In the genomic region with DNA sequence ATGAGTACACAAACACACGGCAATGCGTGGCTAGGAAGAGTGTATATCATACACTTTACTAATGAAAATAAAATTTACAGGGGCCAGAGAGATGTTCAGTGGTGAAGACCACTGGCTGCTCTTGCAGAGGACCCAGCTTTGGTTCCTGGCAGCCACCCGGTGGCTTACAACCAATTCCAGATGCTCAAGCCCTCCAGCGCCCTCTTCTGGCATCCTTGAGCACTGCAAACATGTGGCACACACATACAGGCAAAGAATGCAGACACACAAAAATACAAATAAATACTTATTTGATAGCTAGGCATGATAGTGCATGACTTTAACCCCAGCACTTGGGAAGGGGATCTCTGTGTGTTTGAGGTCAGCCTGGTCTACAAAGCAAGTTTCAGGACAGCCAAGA, we compare ENCODE assay signal across 11 mouse cellular contexts. TPM values are rescaled to one million over a fixed set of nuclear protein-coding genes. Genes with fewer than 3 reads are reported as not detected.
A peak's percentile ranks its signal among the peaks of the same experiment; 100 is the strongest.
DNase-seq lines count a peak whose midpoint lies in the region; ATAC-seq and TF ChIP-seq lines count a peak whose summit lies in the region.
"Had no signal": no experiment of that assay in that cellular context is flagged by ENCODE, and none has a peak within 500 bp of the region (broad histone marks: within the 10 kb centered on the region; RNA-seq: fewer than 3 reads in every experiment).

No protein-coding gene starts in this region.

- no peaks in the 10 kb centered on the region for H3K36me3 ChIP-seq in forebrain, embryonic 12.5 days (replicated peaks)
- H3K36me3 ChIP-seq in forebrain, embryonic 10.5 days (replicated peaks): no peaks in the 10 kb centered on the region
- H3K36me3 ChIP-seq in limb, embryonic 12.5 days: no peaks in the 10 kb centered on the region

- no peak overlapping the region for H3K9ac ChIP-seq in forebrain, embryonic 12.5 days
- no peak overlapping the region for H3K9ac ChIP-seq in limb, embryonic 12.5 days (replicated peaks)

- ATAC-seq in forebrain, embryonic 12.5 days (ENCODE audit: low FRiP score): no peak
- no peak for ATAC-seq in limb, embryonic 12.5 days (ENCODE audit: insufficient number of reproducible peaks, insufficient read depth, low FRiP score, low TSS enrichment, low read depth)
- ATAC-seq in frontal cortex, adult (ENCODE audit: low TSS enrichment): no peak
- ATAC-seq: activated CD4-positive, CD25-positive, alpha-beta regulatory T cell, adult 4 months had no signal

- TF ChIP-seq CTCF in layer of hippocampus, adult 2 months (conservative IDR thresholded peaks at IDR 0.05): peak; percentile 40

- H3K4me3 ChIP-seq in forebrain, embryonic 12.5 days (replicated peaks): no peak overlapping the region
- no peak overlapping the region for H3K4me3 ChIP-seq in forebrain, embryonic 10.5 days
- no peak overlapping the region for H3K4me3 ChIP-seq in layer of hippocampus, adult 2 months
- no peak overlapping the region for H3K4me3 ChIP-seq in limb, embryonic 12.5 days (replicated peaks)
- H3K4me3 ChIP-seq: myocyte had no signal

- peaks cover 24% of the 10 kb centered on the region for H3K4me1 ChIP-seq in forebrain, embryonic 12.5 days
- peaks cover 36% of the 10 kb centered on the region for H3K4me1 ChIP-seq in forebrain, embryonic 10.5 days
- H3K4me1 ChIP-seq in limb, embryonic 12.5 days (replicated peaks): peaks cover 43% of the 10 kb centered on the region

- no peak for DNase-seq in forebrain, embryonic 10.5 days (ENCODE audit: extremely low spot score, low spot score)
- DNase-seq in layer of hippocampus, adult 2 months (ENCODE audit: low spot score in 2 of 2): no peak
- no peak for DNase-seq in layer of hippocampus, postnatal 36 days
- DNase-seq in ES-CJ7 (ENCODE audit: low read depth, low spot score): peak; percentile 67
- no peak for DNase-seq in left cerebral cortex, postnatal 25 days (ENCODE audit: low spot score in 2 of 2)

- H3K4me2 ChIP-seq in forebrain, embryonic 12.5 days: no peak overlapping the region
- H3K4me2 ChIP-seq in limb, embryonic 12.5 days: no peak overlapping the region

- intact Hi-C loops in left cerebral cortex, postnatal 25 days (cut with DNase I): no loop called here

- peaks cover 48% of the 10 kb centered on the region for H3K27me3 ChIP-seq in forebrain, embryonic 12.5 days
- peaks cover 50% of the 10 kb centered on the region for H3K27me3 ChIP-seq in forebrain, embryonic 10.5 days (ENCODE audit: poor library complexity, severe bottlenecking)
- peaks cover 40% of the 10 kb centered on the region for H3K27me3 ChIP-seq in limb, embryonic 12.5 days

- 79% methylated on average over 4 of the region's 4 CpGs for WGBS in forebrain, embryonic 12.5 days
- WGBS in forebrain, embryonic 10.5 days: 77% methylated on average over 4 of the region's 4 CpGs
- 66% methylated on average over 4 of the region's 4 CpGs for WGBS in limb, embryonic 12.5 days

- peak overlapping the region; percentile 32; the same call in 1 of the 2 replicates for H3K27ac ChIP-seq in forebrain, embryonic 12.5 days
- H3K27ac ChIP-seq in forebrain, embryonic 10.5 days: no peak overlapping the region
- no peak overlapping the region for H3K27ac ChIP-seq in layer of hippocampus, adult 2 months
- H3K27ac ChIP-seq in limb, embryonic 12.5 days: peak overlapping the region; percentile 81

- no peaks in the 10 kb centered on the region for H3K9me3 ChIP-seq in forebrain, embryonic 12.5 days
- no peaks in the 10 kb centered on the region for H3K9me3 ChIP-seq in forebrain, embryonic 10.5 days
- H3K9me3 ChIP-seq in limb, embryonic 12.5 days: no peaks in the 10 kb centered on the region

RNA-seq across cellular contexts. Expression of a gene that starts 34.3 kb away (rescaled TPM):
- 11.4 and 13.5 TPM in 2 replicates for polyA plus RNA-seq in forebrain, embryonic 12.5 days (2016; fragmentation: Nextera tagmentation; extraction: Ambion mirVana)
- polyA plus RNA-seq in forebrain, embryonic 10.5 days (2016; fragmentation: Nextera tagmentation; extraction: Ambion mirVana): 9.3 and 10.4 TPM in 2 replicates
- total RNA-seq in layer of hippocampus, adult 2 months (2021): 1 to 10 TPM; 3.6 to 4.3 TPM
- total RNA-seq in layer of hippocampus, postnatal 36 days (2021): 1 to 10 TPM; 4.1 to 4.3 TPM
- polyA plus RNA-seq in limb, embryonic 12.5 days (2016; fragmentation: Nextera tagmentation; extraction: Ambion mirVana): 5.4 and 6.4 TPM in 2 replicates
- 1 to 10 TPM; 5.0 to 5.2 TPM for total RNA-seq in left cerebral cortex, postnatal 25 days (2021)

RNA-seq across cellular contexts. Expression of a gene that starts 36.0 kb away (rescaled TPM):
- polyA plus RNA-seq in forebrain, embryonic 12.5 days (2016; fragmentation: Nextera tagmentation; extraction: Ambion mirVana): 0.24 and 0.82 TPM in 2 replicates
- 0.59 and 0.93 TPM in 2 replicates for polyA plus RNA-seq in forebrain, embryonic 10.5 days (2016; fragmentation: Nextera tagmentation; extraction: Ambion mirVana)
- under 1 TPM; 0.29 to 0.31 TPM for total RNA-seq in layer of hippocampus, adult 2 months (2021)
- under 1 TPM; 0.10 to 0.28 TPM for total RNA-seq in layer of hippocampus, postnatal 36 days (2021)
- polyA plus RNA-seq in limb, embryonic 12.5 days (2016; fragmentation: Nextera tagmentation; extraction: Ambion mirVana): 0.73 and 0.98 TPM in 2 replicates
- total RNA-seq in left cerebral cortex, postnatal 25 days (2021): under 1 TPM; 0.44 to 0.48 TPM
- total RNA-seq: megakaryocyte progenitor cell, adult 5-6 weeks had no signal

Comparison
In these comparisons a context has a peak if more than half of its experiments do, and no peak if none do; other contexts are left out.
1. H3K27ac ChIP-seq: peak in forebrain, embryonic 12.5 days (single experiment) and limb, embryonic 12.5 days (single experiment); none in forebrain, embryonic 10.5 days (single experiment) and layer of hippocampus, adult 2 months (single experiment).